Mouse (Mus musculus) neural tube, embryonic 12.5 days (tissue): Measurements from ENCODE around the gene Tcp1. TPM values are rescaled to one million over a fixed set of nuclear protein-coding genes. Genes with fewer than 3 reads are reported as not detected.

Experiments used
- ATAC-seq: fragments of 200-750 bp; cut with Nextera tagmentation; 2 replicates; pipeline ENCODE4 v1.8.0; 2017; ENCODE audit warnings: low read depth, mild to moderate bottlenecking, moderate TSS enrichment, moderate library complexity; ENCODE audit not compliant: low FRiP score
- H3K27ac ChIP-seq: fragments of 300-500 bp; sonication (generic); 2 replicates; pipeline ENCODE4 v1.5.1; 2016
- H3K27me3 ChIP-seq: fragments of 300-500 bp; sonication (generic); replicated peaks from 2 replicates; pipeline ENCODE4 v1.6.1; 2016; ENCODE audit warnings: mild to moderate bottlenecking
- H3K36me3 ChIP-seq: fragments of 300-500 bp; sonication (generic); 2 replicates; pipeline ENCODE4 v1.6.1; 2016; ENCODE audit warnings: mild to moderate bottlenecking
- H3K4me1 ChIP-seq: fragments of 300-500 bp; sonication (generic); 2 replicates; pipeline ENCODE4 v1.6.1; 2016
- H3K4me2 ChIP-seq: fragments of 300-500 bp; sonication (generic); replicated peaks from 2 replicates; pipeline ENCODE4 v1.6.1; 2016; ENCODE audit warnings: mild to moderate bottlenecking
- H3K4me3 ChIP-seq: fragments of 300-500 bp; sonication (generic); 2 replicates; pipeline ENCODE4 v1.5.1; 2016
- H3K9ac ChIP-seq: fragments of 300-500 bp; sonication (generic); 2 replicates; pipeline ENCODE4 v1.6.1; 2016; ENCODE audit warnings: mild to moderate bottlenecking
- H3K9me3 ChIP-seq: fragments of 300-500 bp; sonication (generic); 2 replicates; pipeline ENCODE4 v1.6.1; 2016; ENCODE audit warnings: mild to moderate bottlenecking
- WGBS: fragments of 180-500 bp; shearing (Covaris S2); methylation state at CpG from one replicate; pipeline ENCODE4 v1.1.7; 2016; 5-methylcytosine and 5-hydroxymethylcytosine counted together
- polyA plus RNA-seq: library from polyadenylated mRNA; unstranded; fragments of >200 nt; fragmentation: Nextera tagmentation; extraction: Ambion mirVana; gene quantifications from 2 replicates; pipeline ENCODE4 v1.2.1, GENCODE M21; 2016

Tcp1 gene
- polyA plus RNA-seq = 477 and 481 TPM in 2 replicates

- H3K4me3 ChIP-seq = peak within 1 kb of the TSS; percentile 76
- no peaks in the 10 kb centered on the region for H3K27me3 ChIP-seq
- H3K36me3 ChIP-seq = peaks cover 51% of the 10 kb centered on the region
- H3K4me2 ChIP-seq = peak within 1 kb of the TSS; percentile 88
- H3K4me1 ChIP-seq = peaks cover 8% of the 10 kb centered on the region
- 2% methylated on average over 18 of the region's 18 CpGs for WGBS
- H3K9ac ChIP-seq = peak within 1 kb of the TSS; percentile 91
- H3K27ac ChIP-seq = peak within 1 kb of the TSS; percentile 69
- peak; percentile 7 for ATAC-seq
- H3K9me3 ChIP-seq = no peaks in the 10 kb centered on the region
Measured at GRCm38 (mm10) chr17:12915488-12915880, at the start of gene Tcp1. TSS of gene Tcp1 (plus strand) at chr17:12915701.

GRCm38 (mm10) chr17:12866853-12867252, 48.6 kb upstream of the Tcp1 start:
- H3K9me3 ChIP-seq = no peaks in the 10 kb centered on the region
- ATAC-seq = no peak
- no peak overlapping the region for H3K4me3 ChIP-seq
- WGBS = 86% methylated on average over 10 of the region's 10 CpGs
- H3K4me1 ChIP-seq = no peaks in the 10 kb centered on the region; the same call in 1 of the 2 replicates
- no peak overlapping the region for H3K27ac ChIP-seq
- no peaks in the 10 kb centered on the region for H3K36me3 ChIP-seq
- no peak overlapping the region for H3K4me2 ChIP-seq
- no peak overlapping the region for H3K9ac ChIP-seq
- no peaks in the 10 kb centered on the region for H3K27me3 ChIP-seq

GRCm38 (mm10) chr17:12868043-12868442, 47.5 kb upstream of the Tcp1 start, which contains the start of gene Mas1:
TSS of gene Mas1 (minus strand) at chr17:12868143.
- 69% methylated on average over 2 of the region's 2 CpGs for WGBS
- no peaks in the 10 kb centered on the region for H3K27me3 ChIP-seq
- no peaks in the 10 kb centered on the region for H3K36me3 ChIP-seq
- H3K4me1 ChIP-seq = no peaks in the 10 kb centered on the region; the same call in 1 of the 2 replicates
- no peak within 1 kb of the TSS for H3K4me3 ChIP-seq
- H3K9ac ChIP-seq = no peak within 1 kb of the TSS
- ATAC-seq = no peak
- H3K27ac ChIP-seq = no peak within 1 kb of the TSS
- no peak within 1 kb of the TSS for H3K4me2 ChIP-seq
- no peaks in the 10 kb centered on the region for H3K9me3 ChIP-seq

- 38% methylated on average over 4 of the region's 4 CpGs for WGBS
- Histone ChIP-seq H3K4me1 (no peaks in the 10 kb centered on the region; the same call in 1 of the 2 replicates), H3K4me3 (no peak overlapping the region), H3K27me3 (no peaks in the 10 kb centered on the region), H3K9ac (no peak overlapping the region), H3K4me2 (no peak overlapping the region), H3K36me3 (no peaks in the 10 kb centered on the region), H3K27ac (no peak overlapping the region), H3K9me3 (no peaks in the 10 kb centered on the region)
- ATAC-seq = no peak
Measured at GRCm38 (mm10) chr17:12868640-12869039, 46.9 kb upstream of the Tcp1 start.

GRCm38 (mm10) chr17:12872275-12873028, 43.0 kb upstream of the Tcp1 start:
- no peaks in the 10 kb centered on the region for H3K27me3 ChIP-seq
- no peak overlapping the region for H3K4me3 ChIP-seq
- no peak overlapping the region for H3K27ac ChIP-seq
- H3K4me2 ChIP-seq = no peak overlapping the region
- ATAC-seq = peak; percentile 44
- no peaks in the 10 kb centered on the region; the same call in 1 of the 2 replicates for H3K4me1 ChIP-seq
- H3K9me3 ChIP-seq = no peaks in the 10 kb centered on the region
- no peaks in the 10 kb centered on the region for H3K36me3 ChIP-seq
- WGBS = 57% methylated on average over 16 of the region's 16 CpGs
- H3K9ac ChIP-seq = no peak overlapping the region

GRCm38 (mm10) chr17:12875734-12876133, 39.8 kb upstream of the Tcp1 start, which contains the start of gene Mrgprh:
TSS of gene Mrgprh (plus strand) at chr17:12876034.
- WGBS = 77% methylated on average over 5 of the region's 5 CpGs
- H3K27ac ChIP-seq = no peak within 1 kb of the TSS
- H3K4me3 ChIP-seq = no peak within 1 kb of the TSS
- H3K9me3 ChIP-seq = no peaks in the 10 kb centered on the region
- ATAC-seq = no peak
- H3K27me3 ChIP-seq = no peaks in the 10 kb centered on the region
- no peak within 1 kb of the TSS for H3K9ac ChIP-seq
- H3K4me1 ChIP-seq = no peaks in the 10 kb centered on the region; the same call in 1 of the 2 replicates
- H3K4me2 ChIP-seq = no peak within 1 kb of the TSS
- H3K36me3 ChIP-seq = no peaks in the 10 kb centered on the region

GRCm38 (mm10) chr17:12880178-12880577, 35.3 kb upstream of the Tcp1 start:
- Histone ChIP-seq H3K4me1 (no peaks in the 10 kb centered on the region), H3K9ac (no peak overlapping the region), H3K27ac (no peak overlapping the region), H3K4me3 (no peak overlapping the region), H3K27me3 (no peaks in the 10 kb centered on the region), H3K36me3 (no peaks in the 10 kb centered on the region), H3K9me3 (no peaks in the 10 kb centered on the region), H3K4me2 (peak overlapping the region; percentile 34; the same call in 1 of the 2 replicates)
- 3% methylated on average over 14 of the region's 14 CpGs for WGBS
- ATAC-seq = no peak

GRCm38 (mm10) chr17:12881216-12881615, 34.3 kb upstream of the Tcp1 start:
- 89% methylated on average over 1 of the region's 1 CpGs for WGBS
- Histone ChIP-seq H3K4me1 (no peaks in the 10 kb centered on the region), H3K4me3 (no peak overlapping the region), H3K9me3 (no peaks in the 10 kb centered on the region), H3K27ac (no peak overlapping the region), H3K36me3 (no peaks in the 10 kb centered on the region), H3K9ac (no peak overlapping the region), H3K4me2 (no peak overlapping the region), H3K27me3 (no peaks in the 10 kb centered on the region)
- no peak for ATAC-seq

GRCm38 (mm10) chr17:12886620-12887019, 28.9 kb upstream of the Tcp1 start:
- ATAC-seq = no peak
- Histone ChIP-seq H3K4me1 (no peaks in the 10 kb centered on the region), H3K9me3 (no peaks in the 10 kb centered on the region), H3K27me3 (no peaks in the 10 kb centered on the region), H3K4me2 (no peak overlapping the region), H3K9ac (no peak overlapping the region), H3K36me3 (peaks cover 14% of the 10 kb centered on the region), H3K4me3 (no peak overlapping the region), H3K27ac (no peak overlapping the region)
- WGBS = 32% methylated on average over 6 of the region's 6 CpGs

- WGBS = 87% methylated on average over 15 of the region's 15 CpGs
- Histone ChIP-seq H3K9ac (no peak overlapping the region), H3K4me3 (no peak overlapping the region), H3K36me3 (peaks cover 18% of the 10 kb centered on the region), H3K9me3 (no peaks in the 10 kb centered on the region), H3K27ac (no peak overlapping the region), H3K4me2 (no peak overlapping the region), H3K27me3 (no peaks in the 10 kb centered on the region), H3K4me1 (no peaks in the 10 kb centered on the region)
- no peak for ATAC-seq
Measured at GRCm38 (mm10) chr17:12887021-12887775, 28.3 kb upstream of the Tcp1 start.

GRCm38 (mm10) chr17:12891054-12891453, 24.4 kb upstream of the Tcp1 start:
- Histone ChIP-seq H3K4me2 (no peak overlapping the region), H3K27me3 (no peaks in the 10 kb centered on the region), H3K9ac (no peak overlapping the region), H3K4me3 (no peak overlapping the region), H3K36me3 (peaks cover 24% of the 10 kb centered on the region), H3K4me1 (no peaks in the 10 kb centered on the region), H3K9me3 (no peaks in the 10 kb centered on the region), H3K27ac (no peak overlapping the region)
- WGBS = 92% methylated on average over 4 of the region's 4 CpGs
- ATAC-seq = no peak

- no peak overlapping the region for H3K4me2 ChIP-seq
- no peak overlapping the region for H3K27ac ChIP-seq
- H3K9ac ChIP-seq = no peak overlapping the region
- H3K27me3 ChIP-seq = no peaks in the 10 kb centered on the region
- WGBS = 93% methylated on average over 9 of the region's 9 CpGs
- no peaks in the 10 kb centered on the region for H3K9me3 ChIP-seq
- ATAC-seq = no peak
- H3K36me3 ChIP-seq = peaks cover 28% of the 10 kb centered on the region
- no peak overlapping the region for H3K4me3 ChIP-seq
- H3K4me1 ChIP-seq = no peaks in the 10 kb centered on the region
Measured at GRCm38 (mm10) chr17:12892033-12892432, 23.5 kb upstream of the Tcp1 start.
